Mouse (Mus musculus): Measurements from ENCODE around the gene Cyp1a1. TPM values are rescaled to one million over a fixed set of nuclear protein-coding genes. Genes with fewer than 3 reads are reported as not detected.
"Not testable (repeated sequence)": the region's sequence is repeated elsewhere in the genome, so short reads cannot be mapped to it uniquely, and the experiment has no call there.

The Cyp1a1 gene
- polyA plus RNA-seq, 1 experiment = 1.2 TPM

GRCm38 (mm10) chr9:57708720-57709274, 21.1 kb downstream of the Cyp1a1 start:
- H3K27ac ChIP-seq (ENCODE audit: insufficient read depth, low read length) = no peak overlapping the region
- no peaks in the 10 kb centered on the region for H3K4me1 ChIP-seq (ENCODE audit: control insufficient read depth, insufficient read depth, low read length)
- no peak for TF ChIP-seq EP300 (IDR thresholded peaks at IDR 0.05; ENCODE audit: insufficient read depth, low read depth, low read length)
- TF ChIP-seq POLR2A (IDR thresholded peaks at IDR 0.05; ENCODE audit: insufficient read depth, low read length) = no peak
- TF ChIP-seq CTCF (IDR thresholded peaks at IDR 0.05; ENCODE audit: low read depth, low read length) = no peak

GRCm38 (mm10) chr9:57710214-57710613, 22.5 kb downstream of the Cyp1a1 start:
- not testable (repeated sequence) for H3K9me3 ChIP-seq (replicated peaks; ENCODE audit: control insufficient read depth, insufficient read depth, low read length, poor library complexity, severe bottlenecking); H3K27ac ChIP-seq (ENCODE audit: insufficient read depth, low read length); H3K9ac ChIP-seq (ENCODE audit: low read depth, poor library complexity, severe bottlenecking); H3K4me3 ChIP-seq (ENCODE audit: low read depth, low read length); H3K27me3 ChIP-seq (ENCODE audit: control insufficient read depth, insufficient read depth, low read length, poor library complexity, severe bottlenecking); H3K4me1 ChIP-seq (ENCODE audit: control insufficient read depth, insufficient read depth, low read length)
- peaks cover 27% of the 10 kb centered on the region for H3K36me3 ChIP-seq (ENCODE audit: control insufficient read depth, insufficient read depth, low read length, poor library complexity, severe bottlenecking)

More at GRCm38 (mm10) chr9:57708720-57709274, 21.1 kb downstream of the Cyp1a1 start:
- H3K36me3 ChIP-seq (ENCODE audit: control insufficient read depth, insufficient read depth, low read length, poor library complexity, severe bottlenecking) = peaks cover 19% of the 10 kb centered on the region; the same call in 1 of the 2 replicates
- peak overlapping the region; percentile 88 for H3K4me3 ChIP-seq (ENCODE audit: low read depth, low read length)
- no peaks in the 10 kb centered on the region for H3K27me3 ChIP-seq (ENCODE audit: control insufficient read depth, insufficient read depth, low read length, poor library complexity, severe bottlenecking)
- H3K9me3 ChIP-seq (replicated peaks; ENCODE audit: control insufficient read depth, insufficient read depth, low read length, poor library complexity, severe bottlenecking) = no peaks in the 10 kb centered on the region
- H3K9ac ChIP-seq (ENCODE audit: low read depth, poor library complexity, severe bottlenecking) = peak overlapping the region; percentile 85

GRCm38 (mm10) chr9:57712194-57712593, 24.5 kb downstream of the Cyp1a1 start:
- H3K4me1 ChIP-seq (ENCODE audit: control insufficient read depth, insufficient read depth, low read length) = no peaks in the 10 kb centered on the region
- no peak overlapping the region for H3K27ac ChIP-seq (ENCODE audit: insufficient read depth, low read length)
- H3K27me3 ChIP-seq (ENCODE audit: control insufficient read depth, insufficient read depth, low read length, poor library complexity, severe bottlenecking) = no peaks in the 10 kb centered on the region
- H3K9me3 ChIP-seq (replicated peaks; ENCODE audit: control insufficient read depth, insufficient read depth, low read length, poor library complexity, severe bottlenecking) = no peaks in the 10 kb centered on the region
- TF ChIP-seq EP300 (IDR thresholded peaks at IDR 0.05; ENCODE audit: insufficient read depth, low read depth, low read length) = no peak
- TF ChIP-seq POLR2A (IDR thresholded peaks at IDR 0.05; ENCODE audit: insufficient read depth, low read length) = no peak
- TF ChIP-seq CTCF (IDR thresholded peaks at IDR 0.05; ENCODE audit: low read depth, low read length) = no peak
- no peak overlapping the region for H3K4me3 ChIP-seq (ENCODE audit: low read depth, low read length)
- no peak overlapping the region for H3K9ac ChIP-seq (ENCODE audit: low read depth, poor library complexity, severe bottlenecking)
- H3K36me3 ChIP-seq (ENCODE audit: control insufficient read depth, insufficient read depth, low read length, poor library complexity, severe bottlenecking) = peaks cover 42% of the 10 kb centered on the region

- H3K27me3 ChIP-seq (ENCODE audit: control insufficient read depth, insufficient read depth, low read length, poor library complexity, severe bottlenecking) = no peaks in the 10 kb centered on the region
These were observed 30.7 kb downstream of the Cyp1a1 start for GRCm38 (mm10) chr9:57718408-57718807.

GRCm38 (mm10) chr9:57720736-57721135, 33.0 kb downstream of the Cyp1a1 start:
- TF ChIP-seq EP300 (IDR thresholded peaks at IDR 0.05; ENCODE audit: insufficient read depth, low read depth, low read length) (no peak), CTCF (IDR thresholded peaks at IDR 0.05; ENCODE audit: low read depth, low read length) (no peak), POLR2A (IDR thresholded peaks at IDR 0.05; ENCODE audit: insufficient read depth, low read length) (no peak)
- no peaks in the 10 kb centered on the region for H3K9me3 ChIP-seq (replicated peaks; ENCODE audit: control insufficient read depth, insufficient read depth, low read length, poor library complexity, severe bottlenecking)
- no peak overlapping the region for H3K9ac ChIP-seq (ENCODE audit: low read depth, poor library complexity, severe bottlenecking)
- H3K27me3 ChIP-seq (ENCODE audit: control insufficient read depth, insufficient read depth, low read length, poor library complexity, severe bottlenecking) = no peaks in the 10 kb centered on the region
- H3K4me3 ChIP-seq (ENCODE audit: low read depth, low read length) = no peak overlapping the region
- H3K36me3 ChIP-seq (ENCODE audit: control insufficient read depth, insufficient read depth, low read length, poor library complexity, severe bottlenecking) = peaks cover 14% of the 10 kb centered on the region
- no peaks in the 10 kb centered on the region for H3K4me1 ChIP-seq (ENCODE audit: control insufficient read depth, insufficient read depth, low read length)
- H3K27ac ChIP-seq (ENCODE audit: insufficient read depth, low read length) = no peak overlapping the region

More at GRCm38 (mm10) chr9:57718408-57718807, 30.7 kb downstream of the Cyp1a1 start:
- no peaks in the 10 kb centered on the region for H3K9me3 ChIP-seq (replicated peaks; ENCODE audit: control insufficient read depth, insufficient read depth, low read length, poor library complexity, severe bottlenecking)
- no peak for TF ChIP-seq EP300 (IDR thresholded peaks at IDR 0.05; ENCODE audit: insufficient read depth, low read depth, low read length)
- TF ChIP-seq CTCF (IDR thresholded peaks at IDR 0.05; ENCODE audit: low read depth, low read length) = no peak
- TF ChIP-seq POLR2A (IDR thresholded peaks at IDR 0.05; ENCODE audit: insufficient read depth, low read length) = no peak
- H3K36me3 ChIP-seq (ENCODE audit: control insufficient read depth, insufficient read depth, low read length, poor library complexity, severe bottlenecking) = peaks cover 29% of the 10 kb centered on the region
- H3K9ac ChIP-seq (ENCODE audit: low read depth, poor library complexity, severe bottlenecking) = no peak overlapping the region
- H3K4me3 ChIP-seq (ENCODE audit: low read depth, low read length) = no peak overlapping the region
- H3K27ac ChIP-seq (ENCODE audit: insufficient read depth, low read length) = no peak overlapping the region
- H3K4me1 ChIP-seq (ENCODE audit: control insufficient read depth, insufficient read depth, low read length) = no peaks in the 10 kb centered on the region

GRCm38 (mm10) chr9:57722371-57722770, 34.6 kb downstream of the Cyp1a1 start:
- Histone ChIP-seq H3K36me3 (ENCODE audit: control insufficient read depth, insufficient read depth, low read length, poor library complexity, severe bottlenecking) (peaks cover 5% of the 10 kb centered on the region), H3K27me3 (ENCODE audit: control insufficient read depth, insufficient read depth, low read length, poor library complexity, severe bottlenecking) (no peaks in the 10 kb centered on the region), H3K27ac (ENCODE audit: insufficient read depth, low read length) (no peak overlapping the region), H3K9ac (ENCODE audit: low read depth, poor library complexity, severe bottlenecking) (no peak overlapping the region), H3K4me3 (ENCODE audit: low read depth, low read length) (no peak overlapping the region), H3K9me3 (replicated peaks; ENCODE audit: control insufficient read depth, insufficient read depth, low read length, poor library complexity, severe bottlenecking) (no peaks in the 10 kb centered on the region), H3K4me1 (ENCODE audit: control insufficient read depth, insufficient read depth, low read length) (no peaks in the 10 kb centered on the region)
- TF ChIP-seq CTCF (IDR thresholded peaks at IDR 0.05; ENCODE audit: low read depth, low read length) = no peak
- no peak for TF ChIP-seq EP300 (IDR thresholded peaks at IDR 0.05; ENCODE audit: insufficient read depth, low read depth, low read length)
- no peak for TF ChIP-seq POLR2A (IDR thresholded peaks at IDR 0.05; ENCODE audit: insufficient read depth, low read length)
